Mouse (Mus musculus): ENCODE measurements at regions not wholly inside any gene's neighbourhood (a gene's known extent, or its start where the extent isn't known, plus 50 kb on each side); places are given as distances from the start of the nearest gene placed in this dataset.

GRCm38 (mm10) chr6:51094304-51094703 is 338.2 kb upstream of the Nfe2l3 start:
- no peak overlapping the region for H3K27ac ChIP-seq (ENCODE audit: insufficient read depth, low read depth, low read length)
- no peaks in the 10 kb centered on the region for H3K36me3 ChIP-seq (ENCODE audit: control insufficient read depth, insufficient read depth, low read length)
- TF ChIP-seq POLR2A (IDR thresholded peaks at IDR 0.05; ENCODE audit: low read depth, low read length) = no peak
- no peak for TF ChIP-seq CTCF (IDR thresholded peaks at IDR 0.05; ENCODE audit: extremely low read depth, insufficient read length, insufficient replicate concordance, low read depth, low read length)
- WGBS = 89% methylated on average over 10 of the region's 10 CpGs
- no peaks in the 10 kb centered on the region for H3K4me1 ChIP-seq (ENCODE audit: control insufficient read depth, insufficient read depth, insufficient read length, low read length)
- H3K4me3 ChIP-seq (ENCODE audit: low read depth, low read length) = no peak overlapping the region
- H3K27me3 ChIP-seq (ENCODE audit: control insufficient read depth, insufficient read depth, low read length) = no peaks in the 10 kb centered on the region

GRCm38 (mm10) chr6:51097488-51097887 is 335.0 kb upstream of the Nfe2l3 start:
- Histone ChIP-seq H3K27ac (ENCODE audit: insufficient read depth, low read depth, low read length) (no peak overlapping the region), H3K4me3 (ENCODE audit: low read depth, low read length) (no peak overlapping the region), H3K27me3 (ENCODE audit: control insufficient read depth, insufficient read depth, low read length) (no peaks in the 10 kb centered on the region), H3K4me1 (ENCODE audit: control insufficient read depth, insufficient read depth, insufficient read length, low read length) (no peaks in the 10 kb centered on the region), H3K36me3 (ENCODE audit: control insufficient read depth, insufficient read depth, low read length) (no peaks in the 10 kb centered on the region)
- WGBS = 70% methylated on average over 6 of the region's 6 CpGs
- TF ChIP-seq CTCF (IDR thresholded peaks at IDR 0.05; ENCODE audit: extremely low read depth, insufficient read length, insufficient replicate concordance, low read depth, low read length) (no peak), POLR2A (IDR thresholded peaks at IDR 0.05; ENCODE audit: low read depth, low read length) (no peak)

GRCm38 (mm10) chr6:51100341-51100740 is 332.1 kb upstream of the Nfe2l3 start:
- H3K27ac ChIP-seq (ENCODE audit: insufficient read depth, low read depth, low read length) = no peak overlapping the region
- no peaks in the 10 kb centered on the region for H3K27me3 ChIP-seq (ENCODE audit: control insufficient read depth, insufficient read depth, low read length)
- WGBS = 73% methylated on average over 4 of the region's 4 CpGs
- no peaks in the 10 kb centered on the region for H3K36me3 ChIP-seq (ENCODE audit: control insufficient read depth, insufficient read depth, low read length)
- TF ChIP-seq POLR2A (IDR thresholded peaks at IDR 0.05; ENCODE audit: low read depth, low read length) (no peak), CTCF (IDR thresholded peaks at IDR 0.05; ENCODE audit: extremely low read depth, insufficient read length, insufficient replicate concordance, low read depth, low read length) (no peak)
- no peak overlapping the region for H3K4me3 ChIP-seq (ENCODE audit: low read depth, low read length)
- no peaks in the 10 kb centered on the region for H3K4me1 ChIP-seq (ENCODE audit: control insufficient read depth, insufficient read depth, insufficient read length, low read length)

- H3K27ac ChIP-seq (ENCODE audit: insufficient read depth, low read depth, low read length) = no peak overlapping the region
These were observed 329.2 kb upstream of the Nfe2l3 start for GRCm38 (mm10) chr6:51103236-51103635.

GRCm38 (mm10) chr6:51104336-51104735 is 328.1 kb upstream of the Nfe2l3 start:
- H3K36me3 ChIP-seq (ENCODE audit: control insufficient read depth, insufficient read depth, low read length) = no peaks in the 10 kb centered on the region
- 84% methylated on average over 5 of the region's 5 CpGs for WGBS
- no peak overlapping the region for H3K4me3 ChIP-seq (ENCODE audit: low read depth, low read length)
- no peaks in the 10 kb centered on the region for H3K27me3 ChIP-seq (ENCODE audit: control insufficient read depth, insufficient read depth, low read length)
- TF ChIP-seq CTCF (IDR thresholded peaks at IDR 0.05; ENCODE audit: extremely low read depth, insufficient read length, insufficient replicate concordance, low read depth, low read length) (no peak), POLR2A (IDR thresholded peaks at IDR 0.05; ENCODE audit: low read depth, low read length) (no peak)
- no peaks in the 10 kb centered on the region for H3K4me1 ChIP-seq (ENCODE audit: control insufficient read depth, insufficient read depth, insufficient read length, low read length)
- H3K27ac ChIP-seq (ENCODE audit: insufficient read depth, low read depth, low read length) = peak overlapping the region; percentile 90

More at GRCm38 (mm10) chr6:51103236-51103635, 329.2 kb upstream of the Nfe2l3 start:
- Histone ChIP-seq H3K4me1 (ENCODE audit: control insufficient read depth, insufficient read depth, insufficient read length, low read length) (no peaks in the 10 kb centered on the region), H3K4me3 (ENCODE audit: low read depth, low read length) (no peak overlapping the region), H3K36me3 (ENCODE audit: control insufficient read depth, insufficient read depth, low read length) (no peaks in the 10 kb centered on the region), H3K27me3 (ENCODE audit: control insufficient read depth, insufficient read depth, low read length) (no peaks in the 10 kb centered on the region)
- 59% methylated on average over 4 of the region's 4 CpGs for WGBS
- TF ChIP-seq POLR2A (IDR thresholded peaks at IDR 0.05; ENCODE audit: low read depth, low read length) (no peak), CTCF (IDR thresholded peaks at IDR 0.05; ENCODE audit: extremely low read depth, insufficient read length, insufficient replicate concordance, low read depth, low read length) (no peak)

GRCm38 (mm10) chr6:51108336-51108956 is 324.0 kb upstream of the Nfe2l3 start:
- 53% methylated on average over 8 of the region's 8 CpGs for WGBS
- no peak for TF ChIP-seq POLR2A (IDR thresholded peaks at IDR 0.05; ENCODE audit: low read depth, low read length)
- TF ChIP-seq CTCF (IDR thresholded peaks at IDR 0.05; ENCODE audit: extremely low read depth, insufficient read length, insufficient replicate concordance, low read depth, low read length) = no peak
- no peak overlapping the region for H3K27ac ChIP-seq (ENCODE audit: insufficient read depth, low read depth, low read length)

GRCm38 (mm10) chr6:51110596-51110995 is 321.9 kb upstream of the Nfe2l3 start:
- Histone ChIP-seq H3K4me3 (ENCODE audit: low read depth, low read length) (no peak overlapping the region), H3K27ac (ENCODE audit: insufficient read depth, low read depth, low read length) (no peak overlapping the region), H3K4me1 (ENCODE audit: control insufficient read depth, insufficient read depth, insufficient read length, low read length) (no peaks in the 10 kb centered on the region), H3K27me3 (ENCODE audit: control insufficient read depth, insufficient read depth, low read length) (no peaks in the 10 kb centered on the region), H3K36me3 (ENCODE audit: control insufficient read depth, insufficient read depth, low read length) (no peaks in the 10 kb centered on the region)
- WGBS = 93% methylated on average over 3 of the region's 3 CpGs
- no peak for TF ChIP-seq POLR2A (IDR thresholded peaks at IDR 0.05; ENCODE audit: low read depth, low read length)
- no peak for TF ChIP-seq CTCF (IDR thresholded peaks at IDR 0.05; ENCODE audit: extremely low read depth, insufficient read length, insufficient replicate concordance, low read depth, low read length)

More at GRCm38 (mm10) chr6:51108336-51108956, 324.0 kb upstream of the Nfe2l3 start:
- Histone ChIP-seq H3K4me1 (ENCODE audit: control insufficient read depth, insufficient read depth, insufficient read length, low read length) (no peaks in the 10 kb centered on the region), H3K36me3 (ENCODE audit: control insufficient read depth, insufficient read depth, low read length) (no peaks in the 10 kb centered on the region), H3K4me3 (ENCODE audit: low read depth, low read length) (no peak overlapping the region), H3K27me3 (ENCODE audit: control insufficient read depth, insufficient read depth, low read length) (no peaks in the 10 kb centered on the region)

Data from small intestine, adult 2 months (tissue).